Mouse (Mus musculus) midbrain, embryonic 10.5 days (tissue): ENCODE measurements around the gene Rpl3. TPM values are rescaled to one million over a fixed set of nuclear protein-coding genes. Genes with fewer than 3 reads are reported as not detected.

Source experiments
- DNase-seq: peaks from one replicate; pipeline ENCODE4 v3.0.0-alpha.2; 2017; ENCODE audit warnings: low spot score
- H3K27ac ChIP-seq: fragments of 300-500 bp; sonication (generic); replicated peaks from 2 replicates; pipeline ENCODE4 v1.5.1; 2016; ENCODE audit warnings: mild to moderate bottlenecking
- H3K27me3 ChIP-seq: fragments of 300-500 bp; sonication (generic); 2 replicates; pipeline ENCODE4 v1.6.1; 2016; ENCODE audit warnings: low read depth, mild to moderate bottlenecking; ENCODE audit not compliant: poor library complexity, severe bottlenecking
- H3K36me3 ChIP-seq: fragments of 300-500 bp; sonication (generic); 2 replicates; pipeline ENCODE4 v1.6.1; 2016; ENCODE audit warnings: mild to moderate bottlenecking, moderate library complexity
- H3K4me1 ChIP-seq: fragments of 300-500 bp; sonication (generic); 2 replicates; pipeline ENCODE4 v1.6.1; 2016
- H3K4me3 ChIP-seq: fragments of 300-500 bp; sonication (generic); 2 replicates; pipeline ENCODE4 v1.5.1; 2016; ENCODE audit warnings: mild to moderate bottlenecking, moderate library complexity
- H3K9me3 ChIP-seq: fragments of 300-500 bp; sonication (generic); replicated peaks from 2 replicates; pipeline ENCODE4 v1.6.1; 2016; ENCODE audit warnings: mild to moderate bottlenecking
- WGBS: fragments of 180-500 bp; shearing (Covaris S2); methylation state at CpG from one replicate; pipeline ENCODE4 v1.1.7; 2016; 5-methylcytosine and 5-hydroxymethylcytosine counted together
- microRNA-seq: library from miRNA; unstranded; fragments of <30 nt; microRNA quantifications from one replicate; pipeline ENCODE4, GENCODE M21; 2017
- polyA plus RNA-seq: library from polyadenylated mRNA; unstranded; fragments of >200 nt; fragmentation: Nextera tagmentation; extraction: Ambion mirVana; gene quantifications from 2 replicates; pipeline ENCODE4 v1.2.1, GENCODE M21; 2016

Rpl3 gene
- polyA plus RNA-seq, 1 experiment from 2014 or later = 996 TPM

- 80% methylated on average over 7 of the region's 7 CpGs for WGBS
These were observed 57.3 kb downstream of the Rpl3 start for GRCm38 (mm10) chr15:80034366-80034765.

GRCm38 (mm10) chr15:80031133-80031532 lies 60.5 kb downstream of the Rpl3 start:
- Histone ChIP-seq H3K4me1 (peaks cover 14% of the 10 kb centered on the region), H3K4me3 (no peak overlapping the region), H3K9me3 (peaks cover 7% of the 10 kb centered on the region), H3K27ac (no peak overlapping the region), H3K36me3 (no peaks in the 10 kb centered on the region), H3K27me3 (no peaks in the 10 kb centered on the region)
- no peak for DNase-seq
- WGBS = 91% methylated on average over 4 of the region's 4 CpGs

More at GRCm38 (mm10) chr15:80034366-80034765, 57.3 kb downstream of the Rpl3 start:
- peaks cover 6% of the 10 kb centered on the region; the same call in 1 of the 2 replicates for H3K4me1 ChIP-seq
- no peak overlapping the region for H3K4me3 ChIP-seq
- H3K27me3 ChIP-seq = no peaks in the 10 kb centered on the region
- no peak for DNase-seq
- no peak overlapping the region for H3K27ac ChIP-seq
- no peaks in the 10 kb centered on the region for H3K36me3 ChIP-seq
- peaks cover 12% of the 10 kb centered on the region for H3K9me3 ChIP-seq

- H3K9me3 ChIP-seq = peaks cover 7% of the 10 kb centered on the region
- no peak overlapping the region for H3K27ac ChIP-seq
- H3K36me3 ChIP-seq = no peaks in the 10 kb centered on the region
- no peaks in the 10 kb centered on the region for H3K27me3 ChIP-seq
- no peak for DNase-seq
- H3K4me1 ChIP-seq = peaks cover 22% of the 10 kb centered on the region
- H3K4me3 ChIP-seq = no peak overlapping the region
- 95% methylated on average over 10 of the region's 10 CpGs for WGBS
These were observed 61.3 kb downstream of the Rpl3 start for GRCm38 (mm10) chr15:80030399-80030798.

GRCm38 (mm10) chr15:80028862-80029261 lies 62.8 kb downstream of the Rpl3 start:
- Histone ChIP-seq H3K9me3 (peaks cover 7% of the 10 kb centered on the region), H3K36me3 (no peaks in the 10 kb centered on the region), H3K27ac (no peak overlapping the region), H3K4me1 (peaks cover 29% of the 10 kb centered on the region), H3K27me3 (no peaks in the 10 kb centered on the region), H3K4me3 (no peak overlapping the region)
- DNase-seq = no peak
- 89% methylated on average over 5 of the region's 5 CpGs for WGBS

Small RNAs within 50 kb of the gene (microRNA-seq; reads per million reads assigned to microRNA genes)
- gene Snord43 = 40.7 reads per million, percentile 39 among the genes with 10 or more reads in this experiment

Other genes with a start within 250 kb of the Rpl3 start
- 6.2 and 8.5 TPM in 2 replicates for gene Apobec3, start 200.2 kb downstream of the Rpl3 start, polyA plus RNA-seq
- 2.9 and 3.5 TPM in 2 replicates for gene Cbx7, start 120.7 kb downstream of the Rpl3 start, polyA plus RNA-seq
- 1.4 and 1.7 TPM in 2 replicates for gene Pdgfb, start 76.9 kb downstream of the Rpl3 start, polyA plus RNA-seq
- 7.3 and 7.7 TPM in 2 replicates for gene Syngr1, start 534 bp downstream of the Rpl3 start, polyA plus RNA-seq
- gene Tab1, start 41.3 kb upstream of the Rpl3 start, polyA plus RNA-seq = 40.0 and 48.9 TPM in 2 replicates
- gene Mgat3, start 81.9 kb upstream of the Rpl3 start, polyA plus RNA-seq = 5.9 and 7.8 TPM in 2 replicates
- gene Mief1, start 142.2 kb upstream of the Rpl3 start, polyA plus RNA-seq = 39.7 and 45.1 TPM in 2 replicates
- gene AC140267.1, start 144.0 kb upstream of the Rpl3 start, polyA plus RNA-seq = 5.0 and 6.8 TPM in 2 replicates
- 114 and 118 TPM in 2 replicates for gene Atf4, start 163.3 kb upstream of the Rpl3 start, polyA plus RNA-seq
- gene Rps19bp1, start 172.4 kb upstream of the Rpl3 start, polyA plus RNA-seq = 61.7 and 69.7 TPM in 2 replicates
- gene Cacna1i, start 195.4 kb upstream of the Rpl3 start, polyA plus RNA-seq = 0.01 TPM in 1 of 2 replicates, not detected in the other